Mouse (Mus musculus) CH12.LX (cell line): ENCODE data around the gene Lypd4. TPM values are rescaled to one million over a fixed set of nuclear protein-coding genes. Genes with fewer than 3 reads are reported as not detected.

Source experiments
- DNase-seq: peaks from one replicate; pipeline ENCODE4 v3.0.0-alpha.2; 2013; ENCODE audit errors: extremely low read depth
- H3K27ac ChIP-seq: 2 replicates; pipeline ENCODE4 v1.5.1; 2012; ENCODE audit warnings: low read depth, mild to moderate bottlenecking, control low read depth, moderate library complexity; ENCODE audit not compliant: insufficient read depth
- H3K27me3 ChIP-seq: replicated peaks from 2 replicates; pipeline ENCODE3; 2012; ENCODE audit warnings: inconsistent platforms
- H3K36me3 ChIP-seq, 2 experiments: replicated peaks in 1 of 2; 2 replicates each; pipeline versions ENCODE3 to v1.6.1; 2012; ENCODE audit warnings: inconsistent platforms in 1 of 2, low read length in 1 of 2, mild to moderate bottlenecking in 1 of 2, mixed read lengths in 1 of 2, moderate library complexity in 1 of 2; ENCODE audit not compliant: control insufficient read depth in 1 of 2, insufficient read depth in 1 of 2
- H3K4me1 ChIP-seq, 2 experiments: 2 replicates each; pipeline ENCODE4 v1.6.1; 2012; ENCODE audit warnings: inconsistent platforms in 1 of 2, moderate library complexity in 1 of 2; ENCODE audit not compliant: insufficient read depth in 2 of 2, control insufficient read depth in 1 of 2
- H3K4me2 ChIP-seq: 2 replicates; pipeline ENCODE4 v1.6.1; 2012; ENCODE audit warnings: low read depth, mild to moderate bottlenecking, control low read depth; ENCODE audit not compliant: poor library complexity, insufficient read depth, severe bottlenecking
- H3K4me3 ChIP-seq, 3 experiments: fragments of 150-350 bp in 1 of 3; sonication (generic) in 1 of 3; replicated peaks in 1 of 3; 2 replicates each; pipeline versions ENCODE3 to v1.5.1; 2011 to 2012; ENCODE audit warnings: low read depth in 2 of 3, low read length in 2 of 3, mild to moderate bottlenecking in 2 of 3, moderate library complexity in 2 of 3, control low read depth in 1 of 3, improper control_type of control experiment in 1 of 3, inconsistent platforms in 1 of 3, mixed read lengths in 1 of 3; ENCODE audit not compliant: poor library complexity in 1 of 3
- H3K79me2 ChIP-seq: replicated peaks from 2 replicates; pipeline ENCODE4 v1.6.1; 2012; ENCODE audit warnings: mild to moderate bottlenecking, moderate library complexity; ENCODE audit not compliant: control insufficient read depth, poor library complexity, insufficient read depth, severe bottlenecking; ENCODE audit errors: extremely low read depth
- H3K9ac ChIP-seq: 2 replicates; pipeline ENCODE4 v1.6.1; 2012; ENCODE audit warnings: low read depth, mild to moderate bottlenecking, control low read depth, moderate library complexity; ENCODE audit not compliant: insufficient read depth
- H3K9me3 ChIP-seq: replicated peaks from 2 replicates; pipeline ENCODE3; 2012; ENCODE audit warnings: low read length, inconsistent platforms, mixed read lengths
- BHLHE40 ChIP-seq: IDR thresholded peaks from 2 replicates; pipeline ENCODE4 v1.6.1; 2011; ENCODE audit warnings: mild to moderate bottlenecking, low read depth, low read length, improper control_type of control experiment
- CHD1 ChIP-seq: IDR thresholded peaks from 2 replicates; pipeline ENCODE4 v1.6.1; 2012; ENCODE audit warnings: low read depth, low read length, improper control_type of control experiment, inconsistent platforms
- CHD2 ChIP-seq: IDR thresholded peaks from 2 replicates; pipeline ENCODE4 v1.6.1; 2011; ENCODE audit warnings: low read length, improper control_type of control experiment
- CTCF ChIP-seq, 2 experiments: IDR thresholded peaks in 1 of 2; conservative IDR thresholded peaks in 1 of 2; 2 replicates each; pipeline ENCODE4 v1.5.1; 2011 to 2012; ENCODE audit warnings: low read depth in 2 of 2, low read length in 2 of 2, improper control_type of control experiment in 1 of 2, inconsistent platforms in 1 of 2, mild to moderate bottlenecking in 1 of 2, moderate library complexity in 1 of 2
- E2F4 ChIP-seq: IDR thresholded peaks from 2 replicates; pipeline ENCODE4 v1.6.1; 2011; ENCODE audit warnings: low read depth, low read length, improper control_type of control experiment; ENCODE audit not compliant: insufficient replicate concordance
- ELF1 ChIP-seq: IDR thresholded peaks from 2 replicates; pipeline ENCODE4 v1.6.1; 2014; ENCODE audit warnings: low read depth, mild to moderate bottlenecking, inconsistent platforms, low read length, improper control_type of control experiment
- EP300 ChIP-seq: IDR thresholded peaks from 2 replicates; pipeline ENCODE4 v1.6.1; 2011; ENCODE audit warnings: low read length, improper control_type of control experiment
- ETS1 ChIP-seq: conservative IDR thresholded peaks from 2 replicates; pipeline ENCODE4 v1.6.1; 2012; ENCODE audit warnings: low read depth, mild to moderate bottlenecking, inconsistent platforms, low read length, improper control_type of control experiment, moderate library complexity
- HCFC1 ChIP-seq: IDR thresholded peaks from 2 replicates; pipeline ENCODE4 v1.6.1; 2012; ENCODE audit warnings: low read depth, mild to moderate bottlenecking, inconsistent platforms, low read length, improper control_type of control experiment
- IRF4 ChIP-seq: IDR thresholded peaks from 2 replicates; pipeline ENCODE4 v1.6.1; 2014; ENCODE audit warnings: low read depth, mild to moderate bottlenecking, inconsistent platforms, low read length, improper control_type of control experiment
- JUN ChIP-seq: IDR thresholded peaks from 2 replicates; pipeline ENCODE4 v1.6.1; 2011; ENCODE audit warnings: low read depth, mild to moderate bottlenecking, low read length, improper control_type of control experiment, moderate library complexity; ENCODE audit not compliant: insufficient read depth
- KAT2A ChIP-seq: IDR thresholded peaks from 2 replicates; pipeline ENCODE4 v1.6.1; 2012; ENCODE audit warnings: low read length, improper control_type of control experiment, inconsistent platforms; ENCODE audit not compliant: insufficient replicate concordance
- MAFK ChIP-seq: IDR thresholded peaks from 2 replicates; pipeline ENCODE4 v1.6.1; 2011; ENCODE audit warnings: low read length, improper control_type of control experiment; ENCODE audit not compliant: insufficient replicate concordance
- MAX ChIP-seq: IDR thresholded peaks from 2 replicates; pipeline ENCODE4 v1.6.1; 2011; ENCODE audit warnings: low read length, improper control_type of control experiment
- MAZ ChIP-seq: IDR thresholded peaks from 2 replicates; pipeline ENCODE4 v1.6.1; 2012; ENCODE audit warnings: low read depth, mild to moderate bottlenecking, inconsistent platforms, low read length, improper control_type of control experiment, moderate library complexity
- MEF2A ChIP-seq: IDR thresholded peaks from 2 replicates; pipeline ENCODE4 v1.6.1; 2014; ENCODE audit warnings: low read depth, mild to moderate bottlenecking, inconsistent platforms, low read length, improper control_type of control experiment, borderline replicate concordance
- MXI1 ChIP-seq: IDR thresholded peaks from 2 replicates; pipeline ENCODE4 v1.6.1; 2011; ENCODE audit warnings: mild to moderate bottlenecking, low read depth, low read length, improper control_type of control experiment
- MYC ChIP-seq: IDR thresholded peaks from 2 replicates; pipeline ENCODE4 v1.6.1; 2011; ENCODE audit warnings: low read depth, mild to moderate bottlenecking, improper control_type of control experiment, low read length
- NELFE ChIP-seq: IDR thresholded peaks from 2 replicates; pipeline ENCODE4 v1.6.1; 2011; ENCODE audit warnings: low read depth, low read length, improper control_type of control experiment
- PAX5 ChIP-seq: IDR thresholded peaks from 2 replicates; pipeline ENCODE4 v1.6.1; 2012; ENCODE audit warnings: low read length, inconsistent platforms, mixed read lengths
- POLR2A ChIP-seq: IDR thresholded peaks from 2 replicates; pipeline ENCODE4 v1.6.1; 2011; ENCODE audit warnings: low read depth, mild to moderate bottlenecking, improper control_type of control experiment, low read length
- POLR2AphosphoS2 ChIP-seq: IDR thresholded peaks from 2 replicates; pipeline ENCODE4 v1.6.1; 2011; ENCODE audit warnings: low read depth, low read length, improper control_type of control experiment
- RAD21 ChIP-seq: IDR thresholded peaks from 2 replicates; pipeline ENCODE4 v1.6.1; 2011; ENCODE audit warnings: low read depth, mild to moderate bottlenecking, low read length, improper control_type of control experiment, moderate library complexity
- RCOR1 ChIP-seq: conservative IDR thresholded peaks from 2 replicates; pipeline ENCODE4 v1.6.1; 2012; ENCODE audit warnings: low read depth, mild to moderate bottlenecking, inconsistent platforms, low read length, improper control_type of control experiment
- SIN3A ChIP-seq: IDR thresholded peaks from 2 replicates; pipeline ENCODE4 v1.6.1; 2012; ENCODE audit warnings: low read length, improper control_type of control experiment, inconsistent platforms
- SMC3 ChIP-seq: IDR thresholded peaks from 2 replicates; pipeline ENCODE4 v1.6.1; 2011; ENCODE audit warnings: low read depth, low read length, improper control_type of control experiment
- TBP ChIP-seq: conservative IDR thresholded peaks from 2 replicates; pipeline ENCODE4 v1.6.1; 2011; ENCODE audit warnings: low read depth, low read length, improper control_type of control experiment
- TCF12 ChIP-seq: IDR thresholded peaks from 2 replicates; pipeline ENCODE4 v1.6.1; 2014; ENCODE audit warnings: low read depth, mild to moderate bottlenecking, inconsistent platforms, low read length, improper control_type of control experiment
- USF1 ChIP-seq: IDR thresholded peaks from 2 replicates; pipeline ENCODE4 v1.6.1; 2014; ENCODE audit warnings: low read depth, mild to moderate bottlenecking, inconsistent platforms, low read length, improper control_type of control experiment
- ZC3H11A ChIP-seq: IDR thresholded peaks from 2 replicates; pipeline ENCODE4 v1.6.1; 2012; ENCODE audit warnings: low read depth, mild to moderate bottlenecking, inconsistent platforms, low read length, improper control_type of control experiment
- ZKSCAN1 ChIP-seq: IDR thresholded peaks from 2 replicates; pipeline ENCODE4 v1.6.1; 2012; ENCODE audit warnings: low read depth, inconsistent platforms, low read length, improper control_type of control experiment, borderline replicate concordance
- ZMIZ1 ChIP-seq: IDR thresholded peaks from 2 replicates; pipeline ENCODE4 v1.6.1; 2012; ENCODE audit warnings: low read depth, mild to moderate bottlenecking, inconsistent platforms, low read length, improper control_type of control experiment
- dilution Hi-C: fragments of 300-500 bp; cut with MboI; formaldehyde crosslinking; loops from 2 replicates; pipeline ENCODE4 v1.14.3; 2020; ENCODE audit warnings: low sequenced_read_pairs; ENCODE audit not compliant: extremely low pct_unique_long_range_greater_than_20kb, extremely low pct_ligation_motif_present
- in situ Hi-C: fragments of 300-500 bp; cut with MboI; formaldehyde crosslinking; loops from 3 replicates; pipeline ENCODE4 v1.14.3; 2019; ENCODE audit warnings: low sequenced_read_pairs, low pct_ligation_motif_present, low pct_unique_long_range_greater_than_20kb, mixed read lengths
- polyA plus RNA-seq: library from polyadenylated mRNA; unstranded; fragments of >175 nt; gene quantifications from 2 replicates; pipeline ENCODE4 v1.2.1, GENCODE M21; 2012; ENCODE audit warnings: low read depth; ENCODE audit not compliant: insufficient read length
- total RNA-seq, 2 experiments: library from RNA; depleted of rRNA; stranded (reverse); fragments of 300-350 nt in 1 of 2; fragments of >200 nt in 1 of 2; gene quantifications; 2 replicates each; pipeline ENCODE4 v1.2.3; 2012 to 2014

The Lypd4 gene
- total and polyA plus RNA-seq, 3 experiments = not detected

- Histone ChIP-seq H3K4me3 (peak overlapping the region; percentile 64 to 97 (median 77)), H3K9ac (peak overlapping the region; percentile 73), H3K9me3 (peaks cover 4% of the 10 kb centered on the region), H3K4me1 (peaks cover 15 to 56% of the 10 kb centered on the region in 2 experiments), H3K79me2 (peaks cover 12% of the 10 kb centered on the region), H3K4me2 (peak overlapping the region; percentile 64), H3K27me3 (no peaks in the 10 kb centered on the region), H3K27ac (peak overlapping the region; percentile 76), H3K36me3 (peaks cover 16 to 27% of the 10 kb centered on the region in 2 experiments)
- DNase-seq = no peak
- TF ChIP-seq BHLHE40 (0 out of 2 replicates have a peak, but pooled peaks have one; percentile 7), MEF2A (0 out of 2 replicates have a peak, but pooled peaks have one; percentile 9), CHD1 (0 out of 2 replicates have a peak, but pooled peaks have one; percentile 60), CTCF (conservative IDR thresholded peaks at IDR 0.05 in 1 of 2, IDR thresholded peaks at IDR 0.05 in 1 of 2; ENCODE audit: low read depth in 2 of 2, low read length in 2 of 2) (no peak), SIN3A (no peak), ELF1 (peak; percentile 63; the same call in 1 of the 2 replicates), MYC (0 out of 2 replicates have a peak, but pooled peaks have one; percentile 4)
- dilution Hi-C loops (no loop called here), in situ Hi-C loops (no loop called here)
Measured at GRCm38 (mm10) chr7:24897959-24898358, 28.2 kb upstream of the Lypd4 start.

- H3K4me1 ChIP-seq = peaks cover 14 to 60% of the 10 kb centered on the region in 2 experiments
- H3K79me2 ChIP-seq = peaks cover 12% of the 10 kb centered on the region
- dilution Hi-C loops = no loop called here
- H3K27me3 ChIP-seq = no peaks in the 10 kb centered on the region
- H3K4me3 ChIP-seq = peak within 1 kb of the TSS; percentile 64 to 97 (median 77)
- peaks cover 16 to 27% of the 10 kb centered on the region in 2 experiments for H3K36me3 ChIP-seq
- H3K9ac ChIP-seq = peak within 1 kb of the TSS; percentile 73
- peak within 1 kb of the TSS; percentile 82 for H3K27ac ChIP-seq
- peak within 1 kb of the TSS; percentile 64 for H3K4me2 ChIP-seq
- peaks cover 4% of the 10 kb centered on the region for H3K9me3 ChIP-seq
- DNase-seq = peak; percentile 94
- in situ Hi-C loops = no loop called here
- TF ChIP-seq POLR2AphosphoS2 (peak; percentile 54; the same call in 1 of the 2 replicates), IRF4 (peak; percentile 60), ZMIZ1 (peak; percentile 44; the same call in 1 of the 2 replicates), TCF12 (peak; percentile 96), SIN3A (peak; percentile 68), MAX (peak; percentile 56; the same call in 1 of the 2 replicates), ZKSCAN1 (no peak), POLR2A (peak; percentile 72), CHD2 (peak; percentile 70), HCFC1 (peak; percentile 39), MXI1 (peak; percentile 52; the same call in 1 of the 2 replicates), E2F4 (no peak), JUN (no peak), RCOR1 (0 out of 2 replicates have a peak, but pooled peaks have one; percentile 65), SMC3 (no peak), MAZ (peak; percentile 81), NELFE (peak; percentile 86), USF1 (no peak), ELF1 (peak; percentile 79), EP300 (peak; percentile 88), PAX5 (no peak), MEF2A (peak; percentile 70; the same call in 1 of the 2 replicates), ETS1 (peak; percentile 78), TBP (0 out of 2 replicates have a peak, but pooled peaks have one; percentile 26), ZC3H11A (no peak), MAFK (no peak), RAD21 (no peak; the same call in 1 of the 2 replicates), KAT2A (0 out of 2 replicates have a peak, but pooled peaks have one; percentile 62)
Measured at GRCm38 (mm10) chr7:24897224-24897623, 27.5 kb upstream of the Lypd4 start, which contains the start of gene Cd79a. Gene Cd79a (plus strand): TSS chr7:24897381.
